Mouse (Mus musculus) midbrain, embryonic 14.5 days (tissue): ENCODE data around the gene Slain1. TPM values are rescaled to one million over a fixed set of nuclear protein-coding genes. Genes with fewer than 3 reads are reported as not detected.

ENCODE experiments used
- ATAC-seq: fragments of 200-750 bp; cut with Nextera tagmentation; 2 replicates; pipeline ENCODE4 v1.8.0; 2017; ENCODE audit warnings: moderate number of reproducible peaks, moderate library complexity; ENCODE audit not compliant: low FRiP score, low TSS enrichment
- DNase-seq: peaks from one replicate; pipeline ENCODE4 v3.0.0-alpha.2; 2015
- H3K27ac ChIP-seq: fragments of 300-500 bp; sonication (generic); replicated peaks from 2 replicates; pipeline ENCODE4 v1.5.1; 2014; ENCODE audit warnings: mild to moderate bottlenecking, low read depth, low read length, moderate library complexity
- H3K27me3 ChIP-seq: fragments of 300-500 bp; sonication (generic); 2 replicates; pipeline ENCODE4 v1.6.1; 2014; ENCODE audit warnings: low read length, control low read depth, mixed read lengths; ENCODE audit not compliant: control insufficient read depth, insufficient read depth
- H3K36me3 ChIP-seq: fragments of 300-500 bp; sonication (generic); 2 replicates; pipeline ENCODE4 v1.6.1; 2014; ENCODE audit warnings: low read length, control low read depth; ENCODE audit not compliant: control insufficient read depth, insufficient read depth
- H3K4me1 ChIP-seq: fragments of 300-500 bp; sonication (generic); 2 replicates; pipeline ENCODE4 v1.6.1; 2014; ENCODE audit warnings: mild to moderate bottlenecking, antibody characterized with exemption, low read length, control low read depth; ENCODE audit not compliant: control insufficient read depth, insufficient read depth
- H3K4me2 ChIP-seq: fragments of 300-500 bp; sonication (generic); 2 replicates; pipeline ENCODE4 v1.6.1; 2014; ENCODE audit warnings: mild to moderate bottlenecking, low read length, moderate library complexity
- H3K4me3 ChIP-seq: fragments of 300-500 bp; sonication (generic); replicated peaks from 2 replicates; pipeline ENCODE4 v1.5.1; 2014; ENCODE audit warnings: low read depth, low read length
- H3K9ac ChIP-seq: fragments of 300-500 bp; sonication (generic); replicated peaks from 2 replicates; pipeline ENCODE4 v1.6.1; 2014; ENCODE audit warnings: mild to moderate bottlenecking, low read length, moderate library complexity
- H3K9me3 ChIP-seq: fragments of 300-500 bp; sonication (generic); 2 replicates; pipeline ENCODE4 v1.6.1; 2016; ENCODE audit warnings: low read length, control low read depth, mixed read lengths; ENCODE audit not compliant: control insufficient read depth
- WGBS: fragments of 180-500 bp; shearing (Covaris S2); extraction: QIAGEN DNeasy Blood & Tissue Kit; methylation state at CpG from one replicate; pipeline ENCODE4 v1.1.7; 2014; 5-methylcytosine and 5-hydroxymethylcytosine counted together
- polyA plus RNA-seq: library from polyadenylated mRNA; unstranded; fragments of >200 nt; fragmentation: Nextera tagmentation; extraction: Ambion mirVana; gene quantifications from 2 replicates; pipeline ENCODE4 v1.2.1, GENCODE M21; 2014

Gene Slain1
- polyA plus RNA-seq, 1 experiment from 2014 or later: 30.8 TPM

GRCm38 (mm10) chr14:103653800-103654199 lies 3.8 kb downstream of the Slain1 start:
- Histone ChIP-seq H3K4me2 (peak overlapping the region; percentile 22; the same call in 1 of the 2 replicates), H3K9ac (no peak overlapping the region), H3K27ac (no peak overlapping the region), H3K27me3 (no peaks in the 10 kb centered on the region), H3K4me1 (peaks cover 55% of the 10 kb centered on the region), H3K36me3 (peaks cover 13% of the 10 kb centered on the region), H3K4me3 (no peak overlapping the region), H3K9me3 (no peaks in the 10 kb centered on the region)
- no peak for DNase-seq
- 65% methylated on average over 5 of the region's 5 CpGs for WGBS
- no peak for ATAC-seq

DNA sequence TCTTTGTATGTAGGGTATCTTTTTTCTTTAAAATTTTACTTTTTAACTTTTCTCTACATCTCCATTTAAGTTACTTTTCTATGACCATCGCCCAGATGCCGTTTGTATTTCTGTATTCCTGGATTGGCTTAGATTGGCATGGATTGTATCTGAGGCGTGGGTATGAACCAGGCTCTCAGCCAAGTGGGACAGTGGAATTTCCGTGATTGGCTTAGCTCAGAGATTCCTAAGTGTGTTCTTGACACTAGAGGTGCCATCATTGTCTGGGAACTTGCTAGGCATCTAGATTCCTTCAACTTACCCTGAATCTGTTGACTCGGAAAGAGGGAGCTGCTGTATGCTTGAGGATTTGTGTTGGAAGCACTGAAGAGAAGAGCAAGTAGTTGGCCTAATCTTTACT lies 5.4 kb downstream of the Slain1 start:
- ATAC-seq (no peak), DNase-seq (no peak)
- WGBS: 67% methylated on average over 5 of the region's 5 CpGs
- H3K27ac ChIP-seq: no peak overlapping the region
- H3K9ac ChIP-seq: no peak overlapping the region
- H3K27me3 ChIP-seq: no peaks in the 10 kb centered on the region
- no peak overlapping the region for H3K4me3 ChIP-seq
- H3K4me1 ChIP-seq: peaks cover 46% of the 10 kb centered on the region
- H3K4me2 ChIP-seq: no peak overlapping the region
- no peaks in the 10 kb centered on the region for H3K9me3 ChIP-seq
- peaks cover 13% of the 10 kb centered on the region for H3K36me3 ChIP-seq

- H3K27me3 ChIP-seq: no peaks in the 10 kb centered on the region
- no peak overlapping the region for H3K9ac ChIP-seq
- no peak for DNase-seq
- H3K9me3 ChIP-seq: no peaks in the 10 kb centered on the region
- WGBS: 90% methylated on average over 4 of the region's 4 CpGs
- no peak for ATAC-seq
- no peak overlapping the region for H3K4me3 ChIP-seq
- no peak overlapping the region for H3K4me2 ChIP-seq
- peaks cover 13% of the 10 kb centered on the region for H3K36me3 ChIP-seq
- peaks cover 31% of the 10 kb centered on the region for H3K4me1 ChIP-seq
- H3K27ac ChIP-seq: no peak overlapping the region
Measured at GRCm38 (mm10) chr14:103657876-103658275, 7.8 kb downstream of the Slain1 start.

DNA sequence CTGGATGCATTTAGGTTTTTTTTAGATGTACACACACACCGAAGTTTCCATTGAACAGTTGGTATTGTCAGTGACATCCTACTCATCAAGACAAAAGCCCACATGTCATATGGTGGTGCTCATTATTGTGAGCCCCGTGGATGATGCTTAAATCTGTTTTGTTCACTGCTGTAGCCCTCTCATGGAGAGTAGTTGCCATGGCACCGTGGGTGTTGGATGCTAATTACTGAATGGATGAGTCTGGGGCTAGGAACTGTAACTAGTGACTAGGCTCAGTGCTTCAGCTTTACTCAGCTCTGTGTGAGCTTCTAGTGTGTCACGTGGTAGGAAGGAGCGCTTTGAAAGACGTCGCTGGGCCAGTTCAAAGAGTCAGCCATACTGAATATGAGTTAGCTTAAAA lies 13.0 kb downstream of the Slain1 start:
- H3K4me1 ChIP-seq: 0 out of 2 replicates have a peak, but pooled peaks cover 4% of the 10 kb centered on the region
- no peak overlapping the region for H3K27ac ChIP-seq
- no peak; the same call in 1 of the 2 replicates for ATAC-seq
- no peak overlapping the region for H3K9ac ChIP-seq
- WGBS: 62% methylated on average over 7 of the region's 7 CpGs
- H3K36me3 ChIP-seq: peaks cover 15% of the 10 kb centered on the region; the same call in 1 of the 2 replicates
- DNase-seq: no peak
- H3K27me3 ChIP-seq: no peaks in the 10 kb centered on the region
- H3K9me3 ChIP-seq: no peaks in the 10 kb centered on the region
- H3K4me2 ChIP-seq: no peak overlapping the region
- no peak overlapping the region for H3K4me3 ChIP-seq

GRCm38 (mm10) chr14:103664391-103664790 lies 14.4 kb downstream of the Slain1 start:
- no peaks in the 10 kb centered on the region for H3K27me3 ChIP-seq
- ATAC-seq: no peak
- 80% methylated on average over 4 of the region's 4 CpGs for WGBS

DNA sequence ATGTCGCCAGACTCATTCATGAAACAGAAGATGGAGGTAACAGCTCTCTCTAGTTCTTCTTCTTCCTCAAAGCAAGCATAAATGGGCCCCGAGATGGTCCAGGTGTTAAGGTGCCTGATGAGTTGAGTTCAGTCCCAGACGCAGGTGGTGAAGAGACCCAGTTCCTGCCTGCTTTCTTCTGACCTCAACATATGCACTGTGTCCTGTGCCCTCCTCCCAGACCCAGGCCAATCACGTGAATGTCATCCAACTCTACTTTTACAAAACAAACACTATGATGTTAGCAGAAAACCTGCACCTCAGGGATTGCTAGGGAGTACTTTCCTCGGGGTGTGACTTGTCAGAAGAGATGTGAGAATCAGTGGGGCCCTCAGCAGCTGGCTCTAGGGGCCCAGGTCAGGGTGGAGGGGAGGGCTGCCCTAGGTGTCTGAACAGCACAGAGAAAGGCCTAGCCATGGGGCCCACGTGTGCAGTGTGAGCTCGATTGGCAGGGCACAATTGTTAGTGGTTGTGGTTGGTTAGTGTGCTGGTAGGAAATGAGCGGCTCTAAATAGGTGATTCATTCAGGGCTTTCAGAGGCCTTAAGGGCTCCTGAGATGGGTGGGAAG lies 16.4 kb downstream of the Slain1 start:
- no peak for ATAC-seq
- 0 out of 2 replicates have a peak, but pooled peaks cover 4% of the 10 kb centered on the region for H3K4me1 ChIP-seq
- no peak overlapping the region for H3K4me2 ChIP-seq
- H3K36me3 ChIP-seq: peaks cover 22% of the 10 kb centered on the region; the same call in 1 of the 2 replicates
- no peak overlapping the region for H3K27ac ChIP-seq
- 0 out of 2 replicates have a peak, but pooled peaks cover 3% of the 10 kb centered on the region for H3K9me3 ChIP-seq
- H3K27me3 ChIP-seq: no peaks in the 10 kb centered on the region
- no peak for DNase-seq
- no peak overlapping the region for H3K9ac ChIP-seq
- WGBS: 83% methylated on average over 8 of the region's 8 CpGs
- H3K4me3 ChIP-seq: no peak overlapping the region

More at GRCm38 (mm10) chr14:103664391-103664790, 14.4 kb downstream of the Slain1 start:
- Histone ChIP-seq H3K9ac (no peak overlapping the region), H3K4me3 (no peak overlapping the region), H3K4me1 (0 out of 2 replicates have a peak, but pooled peaks cover 4% of the 10 kb centered on the region), H3K36me3 (peaks cover 11% of the 10 kb centered on the region; the same call in 1 of the 2 replicates), H3K4me2 (no peak overlapping the region), H3K9me3 (0 out of 2 replicates have a peak, but pooled peaks cover 1% of the 10 kb centered on the region), H3K27ac (no peak overlapping the region)
- no peak for DNase-seq

GRCm38 (mm10) chr14:103667036-103667435 lies 17.0 kb downstream of the Slain1 start:
- H3K27me3 ChIP-seq: no peaks in the 10 kb centered on the region
- H3K4me1 ChIP-seq: 0 out of 2 replicates have a peak, but pooled peaks cover 4% of the 10 kb centered on the region
- H3K9me3 ChIP-seq: 0 out of 2 replicates have a peak, but pooled peaks cover 3% of the 10 kb centered on the region
- H3K36me3 ChIP-seq: peaks cover 22% of the 10 kb centered on the region; the same call in 1 of the 2 replicates
- H3K9ac ChIP-seq: no peak overlapping the region
- H3K4me3 ChIP-seq: no peak overlapping the region
- ATAC-seq: no peak
- no peak overlapping the region for H3K27ac ChIP-seq
- WGBS: 96% methylated on average over 8 of the region's 8 CpGs
- DNase-seq: no peak
- no peak overlapping the region for H3K4me2 ChIP-seq

- Histone ChIP-seq H3K9ac (peak overlapping the region; percentile 27; the same call in 1 of the 2 replicates), H3K27ac (peak overlapping the region; percentile 55), H3K27me3 (no peaks in the 10 kb centered on the region), H3K4me3 (no peak overlapping the region), H3K4me1 (peaks cover 37% of the 10 kb centered on the region), H3K9me3 (no peaks in the 10 kb centered on the region), H3K36me3 (no peaks in the 10 kb centered on the region), H3K4me2 (peak overlapping the region; percentile 29)
- DNase-seq (peak; percentile 48), ATAC-seq (peak; percentile 55; the same call in 1 of the 2 replicates)
- WGBS: 14% methylated on average over 18 of the region's 18 CpGs
Measured at GRCm38 (mm10) chr14:103679395-103680217, 29.6 kb downstream of the Slain1 start.
